Mouse (Mus musculus) hindbrain, embryonic 15.5 days (tissue): Measurements from ENCODE around the gene Tmigd3. TPM values are rescaled to one million over a fixed set of nuclear protein-coding genes. Genes with fewer than 3 reads are reported as not detected.

ENCODE experiments used
- ATAC-seq: fragments of 200-750 bp; cut with Nextera tagmentation; 2 replicates; pipeline ENCODE4 v1.8.0; 2017; ENCODE audit warnings: low read depth, moderate number of reproducible peaks, moderate TSS enrichment; ENCODE audit not compliant: low FRiP score
- H3K27ac ChIP-seq: fragments of 300-500 bp; sonication (generic); replicated peaks from 2 replicates; pipeline ENCODE4 v1.5.1; 2015; ENCODE audit warnings: mild to moderate bottlenecking, inconsistent platforms
- H3K27me3 ChIP-seq: fragments of 300-500 bp; sonication (generic); 2 replicates; pipeline ENCODE4 v1.6.1; 2015; ENCODE audit warnings: control low read depth, inconsistent platforms
- H3K36me3 ChIP-seq: fragments of 300-500 bp; sonication (generic); 2 replicates; pipeline ENCODE4 v1.6.1; 2015; ENCODE audit warnings: control low read depth, inconsistent platforms
- H3K4me1 ChIP-seq: fragments of 300-500 bp; sonication (generic); replicated peaks from 2 replicates; pipeline ENCODE4 v1.6.1; 2015; ENCODE audit warnings: control low read depth, inconsistent platforms
- H3K4me2 ChIP-seq: fragments of 300-500 bp; sonication (generic); 2 replicates; pipeline ENCODE4 v1.6.1; 2015; ENCODE audit warnings: moderate library complexity, mild to moderate bottlenecking, inconsistent platforms
- H3K4me3 ChIP-seq: fragments of 300-500 bp; sonication (generic); 2 replicates; pipeline ENCODE4 v1.5.1; 2015; ENCODE audit warnings: mild to moderate bottlenecking, inconsistent platforms
- H3K9ac ChIP-seq: fragments of 300-500 bp; sonication (generic); 2 replicates; pipeline ENCODE4 v1.6.1; 2015; ENCODE audit warnings: inconsistent platforms
- H3K9me3 ChIP-seq: fragments of 300-500 bp; sonication (generic); 2 replicates; pipeline ENCODE4 v1.6.1; 2016; ENCODE audit warnings: control low read depth, inconsistent platforms
- WGBS: fragments of 180-500 bp; shearing (Covaris S2); methylation state at CpG from one replicate; pipeline ENCODE4 v1.1.7; 2015; 5-methylcytosine and 5-hydroxymethylcytosine counted together
- polyA plus RNA-seq: library from polyadenylated mRNA; unstranded; fragments of >200 nt; fragmentation: Nextera tagmentation; extraction: Ambion mirVana; gene quantifications from 2 replicates; pipeline ENCODE4 v1.2.1, GENCODE M21; 2015

Gene Tmigd3
- polyA plus RNA-seq, 1 experiment from 2014 or later: not detected

- peak within 1 kb of the TSS; percentile 95 for H3K9ac ChIP-seq
- H3K4me1 ChIP-seq: peaks cover 39% of the 10 kb centered on the region
- peak within 1 kb of the TSS; percentile 89 for H3K4me3 ChIP-seq
- H3K9me3 ChIP-seq: no peaks in the 10 kb centered on the region
- WGBS: 1% methylated on average over 51 of the region's 52 CpGs
- H3K27ac ChIP-seq: peak within 1 kb of the TSS; percentile 95
- H3K36me3 ChIP-seq: peaks cover 40% of the 10 kb centered on the region
- ATAC-seq: peak; percentile 97
- peak within 1 kb of the TSS; percentile 94 for H3K4me2 ChIP-seq
- H3K27me3 ChIP-seq: no peaks in the 10 kb centered on the region
Observed at GRCm38 (mm10) chr3:105958974-105959580, 88.4 kb downstream of the Tmigd3 start, which contains the start of gene Wdr77. TSS of gene Wdr77 (plus strand) at chr3:105959369.

DNA sequence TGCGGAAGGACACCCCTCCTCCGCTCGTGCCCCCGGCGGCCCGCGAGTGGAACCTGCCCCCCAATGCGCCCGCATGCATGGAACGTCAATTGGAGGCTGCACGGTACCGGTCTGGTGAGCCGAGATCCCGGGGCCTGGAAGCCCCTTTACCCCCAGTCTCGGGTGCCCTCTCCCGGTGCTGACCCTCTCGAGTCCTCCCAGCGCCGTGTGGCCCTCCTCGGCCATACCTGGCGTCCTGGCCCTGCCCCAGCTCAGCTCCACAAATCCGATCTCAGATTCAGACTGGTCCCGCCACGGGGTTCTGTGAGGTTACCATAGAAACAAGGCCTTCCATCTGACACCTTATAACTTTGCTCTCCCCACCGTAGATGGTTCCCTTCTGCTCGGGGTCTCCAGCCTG, 88.9 kb downstream of the Tmigd3 start:
- Histone ChIP-seq H3K27me3 (no peaks in the 10 kb centered on the region), H3K27ac (peak overlapping the region; percentile 95), H3K4me1 (peaks cover 39% of the 10 kb centered on the region), H3K4me3 (peak overlapping the region; percentile 89), H3K9ac (peak overlapping the region; percentile 95), H3K9me3 (no peaks in the 10 kb centered on the region), H3K36me3 (peaks cover 42% of the 10 kb centered on the region), H3K4me2 (peak overlapping the region; percentile 94)
- 1% methylated on average over 26 of the region's 26 CpGs for WGBS
- peak; percentile 78 for ATAC-seq

DNA sequence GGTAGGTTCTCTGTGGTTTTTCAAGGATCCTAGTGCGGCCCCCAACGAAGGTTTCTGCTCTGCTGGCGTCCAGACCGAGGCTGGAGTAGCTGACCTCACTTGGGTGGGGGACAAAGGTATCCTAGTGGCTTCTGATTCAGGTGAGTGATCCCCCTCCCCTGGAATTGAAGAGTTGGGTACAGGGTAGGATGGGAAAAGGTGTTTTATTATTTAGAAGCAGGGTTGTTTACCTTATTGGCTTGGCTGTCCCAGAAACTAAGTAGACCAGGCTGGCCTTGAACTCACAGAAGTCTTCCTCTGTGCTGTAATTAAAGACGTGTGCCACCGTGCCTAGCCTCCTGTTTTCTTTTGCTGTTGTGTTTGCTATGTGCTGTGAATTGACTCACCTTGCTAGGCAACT, 89.3 kb downstream of the Tmigd3 start, which contains the start of gene Atp5f1:
Atp5f1 (minus strand) TSS at position 101 of the 400 bp plus-strand sequence.
- H3K4me2 ChIP-seq: peak within 1 kb of the TSS; percentile 94
- H3K9me3 ChIP-seq: no peaks in the 10 kb centered on the region
- no peaks in the 10 kb centered on the region for H3K27me3 ChIP-seq
- peaks cover 39% of the 10 kb centered on the region for H3K4me1 ChIP-seq
- H3K36me3 ChIP-seq: peaks cover 43% of the 10 kb centered on the region
- H3K4me3 ChIP-seq: peak within 1 kb of the TSS; percentile 89
- WGBS: 4% methylated on average over 6 of the region's 6 CpGs
- peak within 1 kb of the TSS; percentile 95 for H3K27ac ChIP-seq
- no peak for ATAC-seq
- H3K9ac ChIP-seq: peak within 1 kb of the TSS; percentile 95

DNA sequence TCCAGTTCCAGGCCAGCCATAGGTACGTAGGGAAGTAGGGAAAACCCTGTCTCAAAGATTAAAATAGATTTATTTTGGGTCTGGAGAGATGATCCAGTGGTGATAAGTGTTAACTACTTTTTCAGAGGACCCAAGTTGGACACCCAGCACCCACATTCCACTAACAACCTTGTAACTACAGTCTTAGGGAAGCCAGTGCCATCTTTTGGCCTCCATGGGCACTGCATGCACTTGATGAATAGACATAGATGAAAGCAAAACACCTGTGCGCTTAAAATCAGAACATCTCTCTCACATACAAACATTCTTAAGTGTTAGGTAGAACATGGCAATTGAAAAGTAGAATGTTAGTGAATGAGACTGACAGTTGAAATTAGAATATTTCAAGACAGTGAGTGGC, 90.0 kb downstream of the Tmigd3 start:
- H3K36me3 ChIP-seq: peaks cover 47% of the 10 kb centered on the region
- no peak overlapping the region for H3K27ac ChIP-seq
- H3K9ac ChIP-seq: no peak overlapping the region
- peak overlapping the region; percentile 94 for H3K4me2 ChIP-seq
- peaks cover 39% of the 10 kb centered on the region for H3K4me1 ChIP-seq
- H3K4me3 ChIP-seq: peak overlapping the region; percentile 89
- ATAC-seq: no peak
- WGBS: 96% methylated on average over 2 of the region's 2 CpGs
- H3K9me3 ChIP-seq: no peaks in the 10 kb centered on the region
- no peaks in the 10 kb centered on the region for H3K27me3 ChIP-seq

GRCm38 (mm10) chr3:105971831-105972446, 101.2 kb downstream of the Tmigd3 start:
- Histone ChIP-seq H3K9ac (no peak overlapping the region), H3K36me3 (peaks cover 34% of the 10 kb centered on the region), H3K4me3 (no peak overlapping the region), H3K27me3 (no peaks in the 10 kb centered on the region), H3K9me3 (no peaks in the 10 kb centered on the region), H3K4me1 (no peaks in the 10 kb centered on the region), H3K27ac (no peak overlapping the region), H3K4me2 (no peak overlapping the region)
- WGBS: 87% methylated on average over 5 of the region's 5 CpGs
- no peak; the same call in 1 of the 2 replicates for ATAC-seq

DNA sequence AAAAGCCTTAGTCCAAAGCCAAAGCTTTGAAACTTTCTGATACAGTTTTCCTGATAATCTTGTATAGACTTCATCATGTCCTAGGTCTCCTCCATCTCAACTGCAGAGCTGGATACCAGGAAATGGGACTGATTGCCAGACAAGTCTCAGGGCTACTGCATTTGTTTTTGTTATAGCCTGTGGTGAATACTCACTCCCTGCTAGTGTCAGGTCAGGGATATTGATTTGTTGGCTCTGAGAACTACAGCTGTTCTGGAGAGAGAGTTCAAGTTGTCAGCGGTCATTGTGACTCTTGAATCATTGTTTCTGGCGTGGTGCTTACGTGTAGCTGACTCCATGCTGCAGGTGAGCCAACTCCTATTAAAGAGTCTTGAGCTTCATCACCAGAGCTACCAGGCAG, 102.7 kb downstream of the Tmigd3 start, which contains the start of gene Ovgp1:
Ovgp1 (plus strand) TSS at position 301 of the 400 bp plus-strand sequence.
- Histone ChIP-seq H3K4me3 (no peak within 1 kb of the TSS), H3K4me1 (no peaks in the 10 kb centered on the region), H3K27me3 (no peaks in the 10 kb centered on the region), H3K27ac (no peak within 1 kb of the TSS), H3K9ac (no peak within 1 kb of the TSS), H3K9me3 (no peaks in the 10 kb centered on the region), H3K36me3 (peaks cover 21% of the 10 kb centered on the region), H3K4me2 (no peak within 1 kb of the TSS)
- 73% methylated on average over 3 of the region's 3 CpGs for WGBS
- no peak for ATAC-seq

Other genes with a start within 250 kb of the Tmigd3 start
- 23.0 and 23.8 TPM in 2 replicates for gene Ddx20, start 183.3 kb upstream of the Tmigd3 start, polyA plus RNA-seq
- 11.6 and 11.8 TPM in 2 replicates for gene Inka2, start 166.3 kb upstream of the Tmigd3 start, polyA plus RNA-seq
- gene Rap1a, start 69.6 kb upstream of the Tmigd3 start, polyA plus RNA-seq: 81.3 and 82.5 TPM in 2 replicates
- 0.18 and 0.21 TPM in 2 replicates for gene Adora3, start within 50 bp of the Tmigd3 start, polyA plus RNA-seq
- 0.17 and 0.25 TPM in 2 replicates for gene I830077J02Rik, start 61.8 kb downstream of the Tmigd3 start, polyA plus RNA-seq
- 94.0 and 100 TPM in 2 replicates for gene Wdr77, start 88.5 kb downstream of the Tmigd3 start, polyA plus RNA-seq
- gene Atp5f1, start 89.2 kb downstream of the Tmigd3 start, polyA plus RNA-seq: 499 and 527 TPM in 2 replicates
- gene Ovgp1, start 102.8 kb downstream of the Tmigd3 start, polyA plus RNA-seq: 3.7 and 4.2 TPM in 2 replicates
- 6.9 and 7.6 TPM in 2 replicates for gene Pifo, start 143.7 kb downstream of the Tmigd3 start, polyA plus RNA-seq
- not detected in 2 replicates for gene Chil5, start 161.9 kb downstream of the Tmigd3 start, polyA plus RNA-seq
- 0.92 and 1.1 TPM in 2 replicates for gene Chia1, start 242.3 kb downstream of the Tmigd3 start, polyA plus RNA-seq